Mouse (Mus musculus) G1E (cell line): ENCODE data around the gene Fam3c.

Experiments
- CTCF ChIP-seq: IDR thresholded peaks from 2 replicates; pipeline ENCODE4 v1.5.1; 2012; ENCODE audit warnings: low read depth, low read length, inconsistent platforms, mixed read lengths
- GATA1 ChIP-seq: IDR thresholded peaks from 2 replicates; pipeline ENCODE4 v1.6.1; 2012; ENCODE audit warnings: borderline replicate concordance, low read length, inconsistent platforms, mixed read lengths

DNA sequence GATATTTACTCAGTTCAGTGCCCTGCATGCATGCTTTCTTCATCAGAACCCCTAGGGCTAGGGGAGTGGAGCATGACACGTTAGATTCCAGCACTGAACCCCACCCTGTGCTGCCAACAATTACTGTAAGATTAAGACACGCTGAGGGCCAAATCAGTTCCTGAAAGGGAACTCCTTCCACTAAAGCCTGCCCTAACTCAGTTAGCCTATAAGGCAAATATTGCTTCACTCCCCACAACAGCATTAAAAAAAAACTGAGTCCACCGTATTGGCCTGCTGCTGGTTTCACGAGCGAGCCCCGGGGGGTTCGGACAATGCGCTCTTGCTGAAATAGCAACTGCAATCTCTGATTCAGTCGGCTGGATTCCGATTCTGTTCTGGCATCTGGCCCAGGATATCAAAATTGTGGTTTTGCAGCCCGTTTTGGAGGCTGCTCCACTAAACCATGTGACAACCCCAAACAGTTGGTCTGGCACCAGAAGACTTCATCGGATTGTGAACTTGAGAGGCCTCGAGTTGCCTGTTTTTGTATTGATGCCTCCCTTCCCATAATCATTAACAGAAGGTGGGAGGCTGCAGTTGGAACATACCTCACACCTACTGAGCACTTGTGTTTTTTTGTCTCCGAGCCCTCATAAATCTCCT, 75.7 kb downstream of the Fam3c start:
- TF ChIP-seq CTCF (no peak), GATA1 (no peak)
